Mouse (Mus musculus): ENCODE results near the gene 2610301B20Rik. TPM values are rescaled to one million over a fixed set of nuclear protein-coding genes. Genes with fewer than 3 reads are reported as not detected.

Gene 2610301B20Rik
- 10 to 100 TPM; 11.5 to 12.9 TPM for polyA plus RNA-seq (2017; shearing (Covaris generic))

DNA sequence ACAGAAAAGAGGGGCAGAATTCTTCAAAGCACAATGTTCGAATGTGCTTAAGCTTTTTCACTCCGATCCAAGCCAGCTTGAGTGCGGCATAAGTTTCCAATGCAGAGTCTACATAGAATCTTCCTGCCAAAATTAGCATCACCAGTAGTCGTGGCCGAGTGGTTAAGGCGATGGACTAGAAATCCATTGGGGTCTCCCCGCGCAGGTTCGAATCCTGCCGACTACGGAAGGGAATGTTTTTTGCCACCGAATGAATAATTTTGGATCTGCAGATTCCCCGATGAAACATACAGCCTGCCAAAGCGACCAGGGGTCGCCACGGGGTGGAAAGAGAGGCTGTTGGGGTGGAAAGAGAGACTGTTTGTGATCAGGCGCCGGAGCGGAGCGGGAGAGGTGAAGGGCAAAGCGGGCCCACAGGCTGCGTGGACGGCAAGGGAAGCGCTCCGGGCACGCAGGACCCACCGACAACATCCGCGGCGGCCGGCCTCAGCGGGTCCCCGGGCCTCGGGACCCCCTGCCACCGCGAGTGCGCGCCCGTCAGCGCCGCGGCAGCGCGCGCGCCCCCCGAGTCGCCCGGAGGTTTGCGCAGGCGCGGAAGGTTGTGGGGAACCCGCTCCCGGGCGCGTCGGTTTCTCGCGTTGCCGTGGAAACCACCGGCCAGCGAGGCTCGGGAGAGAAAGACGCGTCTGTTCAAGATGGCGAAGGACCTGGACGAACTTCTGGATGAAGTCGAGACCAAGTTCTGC is at the start of gene 2610301B20Rik:
TSS of gene 2610301B20Rik (plus strand) at position 579 of the 746 bp plus-strand sequence.

All from inflammation-experienced regulatory T-cells (primary cell).